Mouse (Mus musculus) neural tube, embryonic 12.5 days (tissue): ENCODE measurements around the gene Dgkk. TPM values are rescaled to one million over a fixed set of nuclear protein-coding genes. Genes with fewer than 3 reads are reported as not detected.
"Not testable (repeated sequence)": the region's sequence is repeated elsewhere in the genome, so short reads cannot be mapped to it uniquely, and the experiment has no call there.

ENCODE experiments used
- ATAC-seq: fragments of 200-750 bp; cut with Nextera tagmentation; 2 replicates; pipeline ENCODE4 v1.8.0; 2017; ENCODE audit warnings: low read depth, mild to moderate bottlenecking, moderate TSS enrichment, moderate library complexity; ENCODE audit not compliant: low FRiP score
- H3K27ac ChIP-seq: fragments of 300-500 bp; sonication (generic); 2 replicates; pipeline ENCODE4 v1.5.1; 2016
- H3K27me3 ChIP-seq: fragments of 300-500 bp; sonication (generic); replicated peaks from 2 replicates; pipeline ENCODE4 v1.6.1; 2016; ENCODE audit warnings: mild to moderate bottlenecking
- H3K36me3 ChIP-seq: fragments of 300-500 bp; sonication (generic); 2 replicates; pipeline ENCODE4 v1.6.1; 2016; ENCODE audit warnings: mild to moderate bottlenecking
- H3K4me1 ChIP-seq: fragments of 300-500 bp; sonication (generic); 2 replicates; pipeline ENCODE4 v1.6.1; 2016
- H3K4me2 ChIP-seq: fragments of 300-500 bp; sonication (generic); replicated peaks from 2 replicates; pipeline ENCODE4 v1.6.1; 2016; ENCODE audit warnings: mild to moderate bottlenecking
- H3K4me3 ChIP-seq: fragments of 300-500 bp; sonication (generic); 2 replicates; pipeline ENCODE4 v1.5.1; 2016
- H3K9ac ChIP-seq: fragments of 300-500 bp; sonication (generic); 2 replicates; pipeline ENCODE4 v1.6.1; 2016; ENCODE audit warnings: mild to moderate bottlenecking
- H3K9me3 ChIP-seq: fragments of 300-500 bp; sonication (generic); 2 replicates; pipeline ENCODE4 v1.6.1; 2016; ENCODE audit warnings: mild to moderate bottlenecking
- WGBS: fragments of 180-500 bp; shearing (Covaris S2); methylation state at CpG from one replicate; pipeline ENCODE4 v1.1.7; 2016; 5-methylcytosine and 5-hydroxymethylcytosine counted together
- polyA plus RNA-seq: library from polyadenylated mRNA; unstranded; fragments of >200 nt; fragmentation: Nextera tagmentation; extraction: Ambion mirVana; gene quantifications from 2 replicates; pipeline ENCODE4 v1.2.1, GENCODE M21; 2016

Dgkk gene
- polyA plus RNA-seq, 1 experiment from 2014 or later: 0.37 TPM

GRCm38 (mm10) chrX:6922165-6922564 is 143.1 kb downstream of the Dgkk start:
- Histone ChIP-seq H3K27ac (no peak overlapping the region), H3K27me3 (no peaks in the 10 kb centered on the region), H3K4me1 (no peaks in the 10 kb centered on the region), H3K9me3 (no peaks in the 10 kb centered on the region), H3K4me3 (no peak overlapping the region), H3K9ac (no peak overlapping the region), H3K36me3 (no peaks in the 10 kb centered on the region), H3K4me2 (no peak overlapping the region)
- 82% methylated on average over 5 of the region's 5 CpGs for WGBS
- ATAC-seq: no peak

- WGBS: 80% methylated on average over 4 of the region's 4 CpGs
- no peak for ATAC-seq
- Histone ChIP-seq H3K27me3 (no peaks in the 10 kb centered on the region), H3K4me3 (no peak overlapping the region), H3K36me3 (no peaks in the 10 kb centered on the region), H3K4me1 (no peaks in the 10 kb centered on the region), H3K4me2 (no peak overlapping the region), H3K9me3 (no peaks in the 10 kb centered on the region), H3K27ac (no peak overlapping the region), H3K9ac (no peak overlapping the region)
Measured at GRCm38 (mm10) chrX:6926224-6926623, 147.1 kb downstream of the Dgkk start.

- Histone ChIP-seq H3K36me3 (no peaks in the 10 kb centered on the region), H3K4me3 (no peak overlapping the region), H3K4me1 (no peaks in the 10 kb centered on the region), H3K4me2 (no peak overlapping the region), H3K27me3 (no peaks in the 10 kb centered on the region), H3K9ac (no peak overlapping the region), H3K27ac (no peak overlapping the region), H3K9me3 (no peaks in the 10 kb centered on the region)
- no peak for ATAC-seq
- 85% methylated on average over 3 of the region's 3 CpGs for WGBS
Measured at GRCm38 (mm10) chrX:6968598-6968997, 189.5 kb downstream of the Dgkk start.

- Histone ChIP-seq H3K27me3 (no peaks in the 10 kb centered on the region), H3K4me3 (no peak overlapping the region), H3K9me3 (no peaks in the 10 kb centered on the region), H3K27ac (no peak overlapping the region), H3K4me2 (no peak overlapping the region), H3K4me1 (no peaks in the 10 kb centered on the region), H3K36me3 (no peaks in the 10 kb centered on the region), H3K9ac (no peak overlapping the region)
- 72% methylated on average over 1 of the region's 1 CpGs for WGBS
- ATAC-seq: no peak
Measured at GRCm38 (mm10) chrX:6971956-6972355, 192.8 kb downstream of the Dgkk start.

- not testable (repeated sequence) for H3K27ac ChIP-seq, H3K4me3 ChIP-seq, H3K4me2 ChIP-seq, ATAC-seq, H3K9ac ChIP-seq, H3K9me3 ChIP-seq, H3K4me1 ChIP-seq, H3K36me3 ChIP-seq, H3K27me3 ChIP-seq
- WGBS: 86% methylated on average over 4 of the region's 4 CpGs
Measured at GRCm38 (mm10) chrX:6983916-6984315, 204.8 kb downstream of the Dgkk start.
